Mouse (Mus musculus): Measurements from ENCODE around the gene Bcl9.

DNA sequence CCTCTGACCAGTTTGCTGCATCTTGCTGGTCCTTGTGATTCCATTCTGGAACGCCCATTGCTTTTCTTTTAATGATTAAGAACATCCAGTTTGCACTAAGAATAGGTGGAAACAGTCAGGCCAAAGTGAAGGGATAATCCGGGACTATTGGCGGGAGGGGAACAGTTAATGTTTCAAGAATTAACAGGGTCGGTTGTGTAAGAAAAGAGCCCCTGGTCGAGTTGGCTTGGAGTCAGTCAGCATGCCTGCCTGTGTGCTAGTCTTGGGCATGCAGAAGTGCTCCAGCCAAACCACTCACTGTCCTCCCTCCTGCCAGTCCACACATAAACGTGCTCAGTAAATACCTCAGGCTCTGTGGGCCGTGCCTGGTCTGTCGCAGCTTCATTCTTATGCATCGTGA is 125.5 kb downstream of the Bcl9 start:
- TF ChIP-seq CTCF (IDR thresholded peaks at IDR 0.05; ENCODE audit: insufficient read depth, low read length) (no peak), POLR2A (IDR thresholded peaks at IDR 0.05; ENCODE audit: borderline replicate concordance, extremely low read depth, low read depth, low read length) (no peak)
